Comparison of ENCODE assay signal across 13 mouse cellular contexts in genomic region chrX:162641764-162642163, GRCm38 (mm10). TPM values are rescaled to one million over a fixed set of nuclear protein-coding genes. Genes with fewer than 3 reads are reported as not detected.
DNase-seq lines count a peak whose midpoint lies in the region; ATAC-seq and TF ChIP-seq lines count a peak whose summit lies in the region.
"Had no signal": no experiment of that assay in that cellular context is flagged by ENCODE, and none has a peak within 500 bp of the region (broad histone marks: within the 10 kb centered on the region; RNA-seq: fewer than 3 reads in every experiment).

No protein-coding gene starts in this region.

- H3K9ac ChIP-seq in forebrain, postnatal 0 days, result 0 out of 2 replicates have a peak overlapping the region, but pooled peaks have one; percentile 10
- H3K9ac ChIP-seq in forebrain, embryonic 13.5 days, result no peak overlapping the region
- no peak overlapping the region for H3K9ac ChIP-seq in midbrain, embryonic 13.5 days (replicated peaks)
- H3K9ac ChIP-seq in hindbrain, postnatal 0 days (replicated peaks; ENCODE audit: low read length), result no peak overlapping the region
- H3K9ac ChIP-seq in midbrain, embryonic 16.5 days (ENCODE audit: low read depth, low read length), result no peak overlapping the region
- H3K9ac ChIP-seq: heart, embryonic 15.5 days had no signal

- no peaks in the 10 kb centered on the region for H3K36me3 ChIP-seq in forebrain, postnatal 0 days (ENCODE audit: insufficient read depth)
- no peaks in the 10 kb centered on the region for H3K36me3 ChIP-seq in forebrain, embryonic 13.5 days (ENCODE audit: poor library complexity, severe bottlenecking)
- no peaks in the 10 kb centered on the region for H3K36me3 ChIP-seq in midbrain, embryonic 13.5 days
- no peaks in the 10 kb centered on the region for H3K36me3 ChIP-seq in midbrain, embryonic 10.5 days
- no peaks in the 10 kb centered on the region for H3K36me3 ChIP-seq in hindbrain, postnatal 0 days (ENCODE audit: insufficient read depth, low read length)
- no peaks in the 10 kb centered on the region for H3K36me3 ChIP-seq in midbrain, embryonic 16.5 days (ENCODE audit: control insufficient read depth, insufficient read depth, low read length)
- H3K36me3 ChIP-seq: heart, embryonic 15.5 days had no signal

- no peak for DNase-seq in forebrain, postnatal 0 days
- no peak for DNase-seq in midbrain, embryonic 10.5 days (ENCODE audit: low spot score)
- no peak for DNase-seq in hindbrain, postnatal 0 days (ENCODE audit: low spot score)
- no peak for DNase-seq in heart, adult 11 months
- no peak for DNase-seq in T-cell, adult 2 months (ENCODE audit: low spot score)
- DNase-seq: cerebellum, adult 11-12 months; gastrocnemius, postnatal 25 days; thymus, postnatal 14 days had no signal

- no peak for TF ChIP-seq CTCF in forebrain, postnatal 0 days (IDR thresholded peaks at IDR 0.05; ENCODE audit: low read depth)
- TF ChIP-seq CTCF in hindbrain, postnatal 0 days (IDR thresholded peaks at IDR 0.05; ENCODE audit: low read depth), result no peak

- H3K27ac ChIP-seq in forebrain, postnatal 0 days (ENCODE audit: low read depth, low read length), result no peak overlapping the region
- H3K27ac ChIP-seq in forebrain, embryonic 13.5 days, result no peak overlapping the region
- H3K27ac ChIP-seq in midbrain, embryonic 13.5 days, result no peak overlapping the region
- H3K27ac ChIP-seq in midbrain, embryonic 10.5 days (replicated peaks), result no peak overlapping the region
- no peak overlapping the region for H3K27ac ChIP-seq in hindbrain, postnatal 0 days
- no peak overlapping the region for H3K27ac ChIP-seq in midbrain, embryonic 16.5 days (ENCODE audit: low read length)
- H3K27ac ChIP-seq: heart, embryonic 15.5 days; kidney, postnatal 0 days had no signal

- peak overlapping the region; percentile 55 for H3K4me2 ChIP-seq in forebrain, postnatal 0 days (ENCODE audit: low read depth)
- H3K4me2 ChIP-seq in forebrain, embryonic 13.5 days, result no peak overlapping the region; the same call in 1 of the 2 replicates
- H3K4me2 ChIP-seq in midbrain, embryonic 13.5 days (replicated peaks), result peak overlapping the region; percentile 62; the same call in 1 of the 2 replicates
- H3K4me2 ChIP-seq in hindbrain, postnatal 0 days (ENCODE audit: low read depth, low read length), result peak overlapping the region; percentile 57
- H3K4me2 ChIP-seq in midbrain, embryonic 16.5 days (ENCODE audit: low read length), result peak overlapping the region; percentile 67
- H3K4me2 ChIP-seq: heart, embryonic 15.5 days had no signal

- no peaks in the 10 kb centered on the region for H3K27me3 ChIP-seq in forebrain, postnatal 0 days (ENCODE audit: insufficient read depth, low read length)
- peaks cover 8% of the 10 kb centered on the region; the same call in 1 of the 2 replicates for H3K27me3 ChIP-seq in forebrain, embryonic 13.5 days
- H3K27me3 ChIP-seq in midbrain, embryonic 13.5 days, result peaks cover 43% of the 10 kb centered on the region
- peaks cover 87% of the 10 kb centered on the region for H3K27me3 ChIP-seq in midbrain, embryonic 10.5 days (ENCODE audit: low read depth, poor library complexity, severe bottlenecking)
- H3K27me3 ChIP-seq in hindbrain, postnatal 0 days (ENCODE audit: insufficient read depth, low read length), result no peaks in the 10 kb centered on the region
- no peaks in the 10 kb centered on the region; the same call in 1 of the 2 replicates for H3K27me3 ChIP-seq in midbrain, embryonic 16.5 days (ENCODE audit: control insufficient read depth, insufficient read depth, low read depth, low read length)
- H3K27me3 ChIP-seq: heart, embryonic 15.5 days had no signal

- H3K9me3 ChIP-seq in forebrain, postnatal 0 days (ENCODE audit: low read length), result no peaks in the 10 kb centered on the region
- H3K9me3 ChIP-seq in forebrain, embryonic 13.5 days (replicated peaks), result no peaks in the 10 kb centered on the region
- H3K9me3 ChIP-seq in midbrain, embryonic 13.5 days, result no peaks in the 10 kb centered on the region
- H3K9me3 ChIP-seq in midbrain, embryonic 10.5 days (replicated peaks), result no peaks in the 10 kb centered on the region
- H3K9me3 ChIP-seq in hindbrain, postnatal 0 days (ENCODE audit: low read length), result no peaks in the 10 kb centered on the region
- H3K9me3 ChIP-seq in midbrain, embryonic 16.5 days (replicated peaks; ENCODE audit: control insufficient read depth, low read length, poor library complexity, severe bottlenecking), result no peaks in the 10 kb centered on the region
- H3K9me3 ChIP-seq: heart, embryonic 15.5 days had no signal

- ATAC-seq in forebrain, postnatal 0 days, result no peak
- ATAC-seq in forebrain, embryonic 13.5 days, result no peak
- ATAC-seq in midbrain, embryonic 13.5 days, result no peak
- ATAC-seq in hindbrain, postnatal 0 days, result no peak
- no peak for ATAC-seq in midbrain, embryonic 16.5 days

- H3K4me1 ChIP-seq in forebrain, postnatal 0 days (ENCODE audit: insufficient read depth), result no peaks in the 10 kb centered on the region
- H3K4me1 ChIP-seq in forebrain, embryonic 13.5 days, result no peaks in the 10 kb centered on the region
- no peaks in the 10 kb centered on the region for H3K4me1 ChIP-seq in midbrain, embryonic 13.5 days (replicated peaks)
- no peaks in the 10 kb centered on the region for H3K4me1 ChIP-seq in midbrain, embryonic 10.5 days
- no peaks in the 10 kb centered on the region for H3K4me1 ChIP-seq in hindbrain, postnatal 0 days (ENCODE audit: insufficient read depth, low read length)
- H3K4me1 ChIP-seq in midbrain, embryonic 16.5 days (ENCODE audit: control insufficient read depth, insufficient read depth, low read length), result no peaks in the 10 kb centered on the region; the same call in 1 of the 2 replicates
- H3K4me1 ChIP-seq: heart, embryonic 15.5 days had no signal

- 67% methylated on average over 4 of the region's 4 CpGs for WGBS in forebrain, postnatal 0 days
- WGBS in forebrain, embryonic 13.5 days, result 81% methylated on average over 4 of the region's 4 CpGs
- WGBS in midbrain, embryonic 13.5 days, result 73% methylated on average over 4 of the region's 4 CpGs
- WGBS in midbrain, embryonic 10.5 days, result 88% methylated on average over 4 of the region's 4 CpGs
- WGBS in hindbrain, postnatal 0 days, result 66% methylated on average over 4 of the region's 4 CpGs
- WGBS in midbrain, embryonic 16.5 days, result 74% methylated on average over 4 of the region's 4 CpGs

- H3K4me3 ChIP-seq in forebrain, postnatal 0 days (ENCODE audit: low read depth, low read length), result peak overlapping the region; percentile 54
- H3K4me3 ChIP-seq in forebrain, embryonic 13.5 days, result no peak overlapping the region
- peak overlapping the region; percentile 62; the same call in 1 of the 2 replicates for H3K4me3 ChIP-seq in midbrain, embryonic 13.5 days (replicated peaks)
- H3K4me3 ChIP-seq in midbrain, embryonic 10.5 days, result no peak overlapping the region
- H3K4me3 ChIP-seq in hindbrain, postnatal 0 days (ENCODE audit: low read length), result peak overlapping the region; percentile 54; the same call in 1 of the 2 replicates
- H3K4me3 ChIP-seq in midbrain, embryonic 16.5 days (ENCODE audit: low read depth, low read length), result peak overlapping the region; percentile 61; the same call in 1 of the 2 replicates
- H3K4me3 ChIP-seq: heart, embryonic 15.5 days had no signal

RNA-seq across cellular contexts. Expression of gene Reps2, which starts 1.7 kb away (rescaled TPM):
- 31.5 and 41.2 TPM in 2 replicates for total RNA-seq in forebrain, postnatal 0 days (2014; rRNA removed)
- polyA plus RNA-seq in forebrain, postnatal 0 days (2015; fragmentation: Nextera tagmentation; extraction: Ambion mirVana), result 3.0 and 5.1 TPM in 2 replicates
- 1.4 and 1.9 TPM in 2 replicates for polyA plus RNA-seq in forebrain, embryonic 13.5 days (2015; fragmentation: Nextera tagmentation; extraction: Ambion mirVana)
- polyA plus RNA-seq in midbrain, embryonic 13.5 days (2015; fragmentation: Nextera tagmentation; extraction: Ambion mirVana), result 1.5 and 2.3 TPM in 2 replicates
- 0.29 and 0.31 TPM in 2 replicates for polyA plus RNA-seq in midbrain, embryonic 10.5 days (2016; fragmentation: Nextera tagmentation; extraction: Ambion mirVana)
- total RNA-seq in hindbrain, postnatal 0 days (2014; rRNA removed), result 10.9 and 11.3 TPM in 2 replicates
- polyA plus RNA-seq in hindbrain, postnatal 0 days (2015; fragmentation: Nextera tagmentation; extraction: Ambion mirVana), result 1.9 and 2.4 TPM in 2 replicates
- 4.6 and 5.1 TPM in 2 replicates for polyA plus RNA-seq in midbrain, embryonic 16.5 days (2015; fragmentation: Nextera tagmentation; extraction: Ambion mirVana)

Comparison
In these comparisons a context has a peak if more than half of its experiments do, and no peak if none do; other contexts are left out.
1. H3K4me3 ChIP-seq: peak in forebrain, postnatal 0 days (single experiment), midbrain, embryonic 13.5 days (single experiment), hindbrain, postnatal 0 days (single experiment) and midbrain, embryonic 16.5 days (single experiment); none in forebrain, embryonic 13.5 days (single experiment) and midbrain, embryonic 10.5 days (single experiment).